Mouse (Mus musculus) heart, adult 2 months (tissue): ENCODE data around the gene Phex.

Experiments used
- CTCF ChIP-seq: fragments of 200-600 bp; IDR thresholded peaks from 2 replicates; pipeline ENCODE4 v1.8.1; 2022; ENCODE audit warnings: antibody characterized with exemption, mild to moderate bottlenecking, moderate library complexity
- EP300 ChIP-seq: fragments of 200-500 bp; IDR thresholded peaks from 2 replicates; pipeline ENCODE4 v1.6.1; 2011; ENCODE audit warnings: low read depth, low read length, control low read depth; ENCODE audit not compliant: insufficient read depth
- POLR2A ChIP-seq: fragments of 200-500 bp; IDR thresholded peaks from 2 replicates; pipeline ENCODE4 v1.6.1; 2011; ENCODE audit warnings: mild to moderate bottlenecking, low read depth, low read length, control low read depth; ENCODE audit not compliant: insufficient read depth

GRCm38 (mm10) chrX:157391241-157391640 is 23.9 kb downstream of the Phex start:
- no peak for TF ChIP-seq CTCF
- TF ChIP-seq POLR2A: no peak
- no peak for TF ChIP-seq EP300
